Mouse (Mus musculus): ENCODE data around the gene Lmna. TPM values are rescaled to one million over a fixed set of nuclear protein-coding genes. Genes with fewer than 3 reads are reported as not detected.

Lmna gene
- polyA plus RNA-seq, 1 experiment from 2014 or later, result 62.3 TPM

DNA sequence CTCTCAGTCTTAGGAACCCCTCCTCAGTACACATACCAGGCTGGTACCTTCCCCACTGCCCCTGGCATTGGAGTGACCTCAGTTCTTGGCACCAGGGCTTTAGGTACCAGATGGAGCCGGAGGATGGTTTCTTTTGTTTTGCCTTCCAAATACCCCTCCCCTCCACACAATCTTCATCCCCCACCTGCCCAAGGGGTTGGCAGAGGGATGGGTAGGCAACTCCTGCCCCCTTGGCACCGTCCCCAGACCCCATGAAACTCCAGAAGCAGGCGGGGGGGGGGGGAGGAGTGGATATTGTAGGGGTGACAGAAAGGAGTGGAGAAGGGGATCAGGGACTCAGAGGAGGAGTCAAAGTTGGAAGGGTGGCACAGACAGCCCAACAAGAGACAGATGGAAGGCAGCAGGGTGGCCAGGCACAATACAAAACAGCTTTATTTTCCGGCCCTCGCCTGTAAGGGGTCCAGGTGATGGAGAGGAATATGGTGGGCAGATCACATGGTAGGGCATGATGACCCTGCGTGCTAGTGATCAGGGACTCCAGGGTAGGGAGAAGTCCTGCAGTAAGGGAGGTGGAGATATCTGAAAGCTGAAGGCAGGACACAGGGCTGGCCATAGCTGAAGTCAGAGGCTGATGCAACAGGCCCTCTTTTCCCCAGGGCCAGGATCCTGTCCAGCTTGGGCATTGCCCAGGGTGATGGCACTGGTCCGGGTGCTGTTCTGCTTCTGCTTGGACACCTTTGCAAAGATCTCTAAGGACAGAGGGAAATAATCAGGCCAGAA lies 32.1 kb upstream of the Lmna start:
- Histone ChIP-seq H3K27me3 (replicated peaks; ENCODE audit: control insufficient read depth, insufficient read depth, low read length) (no peaks in the 10 kb centered on the region), H3K9me3 (ENCODE audit: control insufficient read depth, low read length) (no peaks in the 10 kb centered on the region), H3K4me1 (ENCODE audit: control insufficient read depth, insufficient read depth, low read depth, low read length) (peaks cover 28% of the 10 kb centered on the region), H3K36me3 (ENCODE audit: control insufficient read depth, insufficient read depth, low read length) (peaks cover 15% of the 10 kb centered on the region), H3K4me2 (ENCODE audit: low read length) (no peak overlapping the region), H3K27ac (ENCODE audit: low read depth, low read length) (peak overlapping the region; percentile 16), H3K9ac (ENCODE audit: low read depth, low read length) (no peak overlapping the region), H3K4me3 (ENCODE audit: low read length) (no peak overlapping the region)
- ATAC-seq, result peak; percentile 69
- 45% methylated on average over 7 of the region's 7 CpGs for WGBS

DNA sequence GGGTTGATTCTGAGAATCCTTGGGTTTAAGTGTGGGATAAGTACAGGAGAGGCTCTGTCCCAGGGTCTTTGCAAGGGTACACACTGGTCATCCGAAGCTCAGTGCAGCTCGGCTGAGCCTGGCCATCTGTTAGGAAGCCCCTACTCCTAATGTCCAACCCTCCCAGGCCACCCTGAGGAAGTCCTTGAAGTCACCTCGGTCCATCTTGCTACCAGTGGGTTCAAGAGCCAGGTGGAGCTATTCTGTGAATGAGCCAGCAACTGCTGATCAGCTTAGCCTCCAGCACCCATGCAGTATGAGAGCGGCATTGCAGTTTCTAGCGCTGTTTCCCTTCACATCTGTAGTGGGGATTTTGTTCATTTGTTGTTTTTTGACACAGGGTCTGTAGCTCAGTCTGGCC lies 30.3 kb upstream of the Lmna start:
- H3K4me2 ChIP-seq (ENCODE audit: low read length), result no peak overlapping the region
- peak overlapping the region; percentile 58 for H3K27ac ChIP-seq (ENCODE audit: low read depth, low read length)
- no peak overlapping the region for H3K4me3 ChIP-seq (ENCODE audit: low read length)
- H3K9me3 ChIP-seq (ENCODE audit: control insufficient read depth, low read length), result no peaks in the 10 kb centered on the region
- H3K9ac ChIP-seq (ENCODE audit: low read depth, low read length), result no peak overlapping the region
- H3K27me3 ChIP-seq (replicated peaks; ENCODE audit: control insufficient read depth, insufficient read depth, low read length), result no peaks in the 10 kb centered on the region
- WGBS, result 57% methylated on average over 5 of the region's 5 CpGs
- H3K4me1 ChIP-seq (ENCODE audit: control insufficient read depth, insufficient read depth, low read depth, low read length), result peaks cover 45% of the 10 kb centered on the region
- ATAC-seq, result no peak
- H3K36me3 ChIP-seq (ENCODE audit: control insufficient read depth, insufficient read depth, low read length), result peaks cover 20% of the 10 kb centered on the region

- Histone ChIP-seq H3K9me3 (ENCODE audit: control insufficient read depth, low read length) (no peaks in the 10 kb centered on the region), H3K4me2 (ENCODE audit: low read length) (no peak overlapping the region), H3K27me3 (replicated peaks; ENCODE audit: control insufficient read depth, insufficient read depth, low read length) (no peaks in the 10 kb centered on the region), H3K27ac (ENCODE audit: low read depth, low read length) (0 out of 2 replicates have a peak overlapping the region, but pooled peaks have one; percentile 55), H3K9ac (ENCODE audit: low read depth, low read length) (no peak overlapping the region), H3K4me1 (ENCODE audit: control insufficient read depth, insufficient read depth, low read depth, low read length) (peaks cover 52% of the 10 kb centered on the region), H3K36me3 (ENCODE audit: control insufficient read depth, insufficient read depth, low read length) (peaks cover 20% of the 10 kb centered on the region), H3K4me3 (ENCODE audit: low read length) (no peak overlapping the region)
- WGBS, result 5% methylated on average over 3 of the region's 3 CpGs
- no peak for ATAC-seq
Observed at GRCm38 (mm10) chr3:88539397-88539796, 29.6 kb upstream of the Lmna start.

DNA sequence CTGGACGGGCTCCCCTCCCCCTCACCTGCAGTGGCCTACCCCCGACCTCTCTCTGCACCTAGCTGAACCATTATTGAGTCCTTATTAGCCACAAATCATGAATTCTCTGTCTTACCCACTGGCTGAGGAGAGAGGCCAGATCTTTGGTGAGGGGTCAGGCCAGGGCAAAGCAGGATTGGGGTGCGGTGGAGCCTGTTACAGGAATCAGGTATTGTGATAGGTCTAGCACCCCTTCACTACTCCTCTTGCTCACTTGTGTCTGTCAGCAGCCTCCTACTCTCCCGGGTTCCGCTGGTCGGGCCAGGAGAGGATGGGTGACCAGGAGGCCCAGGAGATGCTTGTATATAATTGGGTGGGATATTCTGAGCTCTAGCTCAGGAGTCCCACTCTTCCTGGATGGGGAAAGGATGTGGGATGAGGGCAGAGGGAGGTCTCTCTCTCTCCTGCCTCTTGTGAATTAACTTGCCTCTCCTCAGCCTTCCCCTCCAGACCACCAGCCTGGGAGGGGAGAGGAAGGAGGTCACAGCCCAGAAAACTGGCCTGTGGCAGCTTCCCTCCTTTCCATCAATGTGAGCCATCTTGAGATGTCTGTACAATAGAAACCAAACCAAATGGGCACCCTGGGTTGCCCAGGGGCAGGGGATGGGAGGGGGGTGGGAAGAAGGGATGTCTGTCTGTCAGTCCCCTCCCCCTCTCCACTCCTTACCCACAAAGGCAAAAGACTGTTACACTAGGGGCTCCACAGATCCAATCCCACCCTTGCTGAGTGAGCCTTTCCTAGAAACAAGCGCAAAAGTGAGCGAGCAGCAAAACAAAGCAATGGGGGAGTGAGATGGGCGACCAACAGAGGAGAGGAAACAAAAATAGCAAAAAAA lies 28.8 kb upstream of the Lmna start:
- H3K9me3 ChIP-seq (ENCODE audit: control insufficient read depth, low read length), result no peaks in the 10 kb centered on the region
- peak overlapping the region; percentile 23; the same call in 1 of the 2 replicates for H3K9ac ChIP-seq (ENCODE audit: low read depth, low read length)
- 0 out of 2 replicates have a peak overlapping the region, but pooled peaks have one; percentile 24 for H3K27ac ChIP-seq (ENCODE audit: low read depth, low read length)
- H3K4me1 ChIP-seq (ENCODE audit: control insufficient read depth, insufficient read depth, low read depth, low read length), result peaks cover 61% of the 10 kb centered on the region
- H3K27me3 ChIP-seq (replicated peaks; ENCODE audit: control insufficient read depth, insufficient read depth, low read length), result no peaks in the 10 kb centered on the region
- 24% methylated on average over 9 of the region's 9 CpGs for WGBS
- no peak overlapping the region for H3K4me2 ChIP-seq (ENCODE audit: low read length)
- no peak overlapping the region for H3K4me3 ChIP-seq (ENCODE audit: low read length)
- ATAC-seq, result no peak
- H3K36me3 ChIP-seq (ENCODE audit: control insufficient read depth, insufficient read depth, low read length), result peaks cover 20% of the 10 kb centered on the region

DNA sequence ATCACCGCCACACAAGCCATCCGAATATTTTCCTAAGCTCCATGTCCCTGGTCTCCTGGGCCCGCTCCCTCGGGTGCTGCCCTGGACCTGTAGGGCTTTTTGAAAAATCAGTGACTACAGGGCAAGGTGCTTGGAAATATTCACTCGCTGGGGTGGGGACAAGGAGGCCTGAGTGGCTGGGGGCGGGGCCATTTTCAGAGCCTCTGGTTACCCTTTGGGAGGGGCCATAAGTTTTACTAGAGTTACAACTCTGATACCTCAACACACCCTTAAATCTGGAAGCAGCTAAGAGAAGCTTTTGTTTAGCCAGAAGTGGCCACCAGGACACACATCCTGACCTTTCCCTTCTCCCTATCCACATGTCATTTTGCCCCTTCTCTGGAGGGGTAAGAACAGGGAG lies 27.4 kb upstream of the Lmna start:
- ATAC-seq, result no peak
- H3K9me3 ChIP-seq (ENCODE audit: control insufficient read depth, low read length), result no peaks in the 10 kb centered on the region
- no peaks in the 10 kb centered on the region for H3K27me3 ChIP-seq (replicated peaks; ENCODE audit: control insufficient read depth, insufficient read depth, low read length)
- no peak overlapping the region for H3K27ac ChIP-seq (ENCODE audit: low read depth, low read length)
- WGBS, result 47% methylated on average over 6 of the region's 6 CpGs
- peak overlapping the region; percentile 46 for H3K9ac ChIP-seq (ENCODE audit: low read depth, low read length)
- H3K36me3 ChIP-seq (ENCODE audit: control insufficient read depth, insufficient read depth, low read length), result peaks cover 20% of the 10 kb centered on the region
- H3K4me2 ChIP-seq (ENCODE audit: low read length), result peak overlapping the region; percentile 64
- peak overlapping the region; percentile 75; the same call in 1 of the 2 replicates for H3K4me3 ChIP-seq (ENCODE audit: low read length)
- H3K4me1 ChIP-seq (ENCODE audit: control insufficient read depth, insufficient read depth, low read depth, low read length), result peaks cover 61% of the 10 kb centered on the region

DNA sequence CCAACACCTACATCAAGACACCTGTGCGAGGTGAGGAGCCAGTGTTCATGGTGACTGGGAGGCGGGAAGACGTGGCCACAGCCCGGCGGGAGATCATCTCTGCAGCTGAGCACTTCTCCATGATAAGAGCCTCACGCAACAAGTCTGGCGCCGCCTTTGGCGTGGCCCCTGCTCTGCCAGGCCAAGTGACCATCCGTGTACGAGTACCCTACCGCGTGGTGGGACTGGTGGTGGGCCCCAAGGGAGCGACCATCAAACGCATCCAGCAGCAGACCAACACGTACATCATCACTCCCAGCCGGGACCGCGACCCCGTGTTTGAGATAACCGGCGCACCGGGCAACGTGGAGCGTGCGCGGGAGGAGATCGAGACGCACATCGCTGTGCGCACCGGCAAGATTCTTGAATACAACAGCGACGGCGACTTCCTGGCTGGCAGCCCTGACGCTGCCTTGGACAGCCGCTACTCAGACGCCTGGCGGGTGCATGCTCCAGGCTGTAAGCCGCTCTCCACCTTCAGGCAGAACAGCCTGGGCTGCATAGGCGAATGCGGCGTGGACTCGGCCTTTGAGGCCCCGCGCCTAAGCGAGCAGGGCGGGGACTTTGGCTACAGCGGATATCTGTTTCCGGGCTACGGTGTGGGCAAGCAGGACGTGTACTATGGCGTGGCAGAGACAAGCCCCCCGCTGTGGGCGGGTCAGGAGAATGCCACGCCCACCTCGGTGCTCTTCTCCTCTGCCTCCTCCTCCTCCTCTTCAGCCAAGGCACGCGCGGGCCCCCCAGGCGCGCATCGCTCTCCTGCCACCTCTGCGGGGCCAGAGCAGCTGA lies 26.6 kb upstream of the Lmna start:
- Histone ChIP-seq H3K36me3 (ENCODE audit: control insufficient read depth, insufficient read depth, low read length) (peaks cover 20% of the 10 kb centered on the region), H3K27ac (ENCODE audit: low read depth, low read length) (peak overlapping the region; percentile 46), H3K9me3 (ENCODE audit: control insufficient read depth, low read length) (no peaks in the 10 kb centered on the region), H3K4me3 (ENCODE audit: low read length) (peak overlapping the region; percentile 75), H3K4me2 (ENCODE audit: low read length) (peak overlapping the region; percentile 64), H3K27me3 (replicated peaks; ENCODE audit: control insufficient read depth, insufficient read depth, low read length) (no peaks in the 10 kb centered on the region), H3K9ac (ENCODE audit: low read depth, low read length) (peak overlapping the region; percentile 46), H3K4me1 (ENCODE audit: control insufficient read depth, insufficient read depth, low read depth, low read length) (peaks cover 61% of the 10 kb centered on the region)
- 6% methylated on average over 52 of the region's 64 CpGs for WGBS
- ATAC-seq, result no peak

GRCm38 (mm10) chr3:88535527-88535926 lies 25.8 kb upstream of the Lmna start:
- peaks cover 20% of the 10 kb centered on the region for H3K36me3 ChIP-seq (ENCODE audit: control insufficient read depth, insufficient read depth, low read length)
- no peak overlapping the region for H3K27ac ChIP-seq (ENCODE audit: low read depth, low read length)
- H3K4me1 ChIP-seq (ENCODE audit: control insufficient read depth, insufficient read depth, low read depth, low read length), result peaks cover 57% of the 10 kb centered on the region
- WGBS, result 28% methylated on average over 4 of the region's 4 CpGs
- H3K4me2 ChIP-seq (ENCODE audit: low read length), result peak overlapping the region; percentile 64
- H3K9me3 ChIP-seq (ENCODE audit: control insufficient read depth, low read length), result no peaks in the 10 kb centered on the region
- H3K4me3 ChIP-seq (ENCODE audit: low read length), result peak overlapping the region; percentile 75
- H3K9ac ChIP-seq (ENCODE audit: low read depth, low read length), result peak overlapping the region; percentile 64
- H3K27me3 ChIP-seq (replicated peaks; ENCODE audit: control insufficient read depth, insufficient read depth, low read length), result no peaks in the 10 kb centered on the region
- no peak for ATAC-seq

DNA sequence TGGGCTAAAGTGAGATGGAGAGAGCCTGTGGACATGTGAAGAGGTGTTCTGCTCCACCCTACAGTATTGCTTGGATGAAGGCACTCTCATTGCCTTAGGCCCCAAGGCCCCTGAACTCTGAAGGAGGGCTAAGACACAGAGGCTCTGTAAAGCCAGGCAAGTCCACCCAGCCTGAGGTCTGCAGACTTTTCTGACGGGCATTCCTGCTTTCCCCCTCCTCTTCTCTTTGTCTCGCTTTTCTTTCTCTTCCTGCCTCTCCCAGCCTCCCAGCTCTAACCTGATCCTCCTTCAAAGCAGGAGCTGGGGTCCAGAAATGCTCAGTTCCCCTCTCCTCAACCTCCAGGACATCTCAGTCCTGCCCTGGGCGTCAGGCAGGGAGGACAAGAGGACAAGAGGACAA lies 25.2 kb upstream of the Lmna start:
- Histone ChIP-seq H3K27ac (ENCODE audit: low read depth, low read length) (peak overlapping the region; percentile 36; the same call in 1 of the 2 replicates), H3K4me3 (ENCODE audit: low read length) (peak overlapping the region; percentile 75), H3K36me3 (ENCODE audit: control insufficient read depth, insufficient read depth, low read length) (peaks cover 20% of the 10 kb centered on the region), H3K9ac (ENCODE audit: low read depth, low read length) (peak overlapping the region; percentile 64), H3K27me3 (replicated peaks; ENCODE audit: control insufficient read depth, insufficient read depth, low read length) (no peaks in the 10 kb centered on the region), H3K4me2 (ENCODE audit: low read length) (peak overlapping the region; percentile 64), H3K4me1 (ENCODE audit: control insufficient read depth, insufficient read depth, low read depth, low read length) (peaks cover 59% of the 10 kb centered on the region), H3K9me3 (ENCODE audit: control insufficient read depth, low read length) (no peaks in the 10 kb centered on the region)
- WGBS, result 7% methylated on average over 3 of the region's 3 CpGs
- ATAC-seq, result no peak

All from hindbrain, embryonic 16.5 days (tissue).